Mouse (Mus musculus) liver, postnatal 0 days (tissue): ENCODE data around the gene Tspo2. TPM values are rescaled to one million over a fixed set of nuclear protein-coding genes. Genes with fewer than 3 reads are reported as not detected.
A peak's percentile ranks its signal among the peaks of the same experiment; 100 is the strongest.

Experiments used
- ATAC-seq: fragments of 200-750 bp; cut with Nextera tagmentation; 2 replicates; pipeline ENCODE4 v1.8.0; 2017; ENCODE audit warnings: mild to moderate bottlenecking, moderate library complexity
- DNase-seq: peaks from one replicate; pipeline ENCODE4 v3.0.0-alpha.2; 2016
- H3K27ac ChIP-seq: fragments of 300-500 bp; sonication (generic); 2 replicates; pipeline ENCODE4 v1.5.1; 2014; ENCODE audit warnings: antibody characterized with exemption, moderate library complexity, mild to moderate bottlenecking, low read depth
- H3K27me3 ChIP-seq: fragments of 300-500 bp; sonication (generic); 2 replicates; pipeline ENCODE4 v1.6.1; 2014; ENCODE audit warnings: low read length, control low read depth, mixed read lengths; ENCODE audit not compliant: insufficient read depth
- H3K36me3 ChIP-seq: fragments of 300-500 bp; sonication (generic); replicated peaks from 2 replicates; pipeline ENCODE4 v1.6.1; 2014; ENCODE audit warnings: mild to moderate bottlenecking, control low read depth, low read length, moderate library complexity, mixed read lengths; ENCODE audit not compliant: insufficient read depth
- H3K4me1 ChIP-seq: fragments of 300-500 bp; sonication (generic); 2 replicates; pipeline ENCODE4 v1.6.1; 2014; ENCODE audit warnings: antibody characterized with exemption, mild to moderate bottlenecking, control low read depth; ENCODE audit not compliant: insufficient read depth
- H3K4me2 ChIP-seq: fragments of 300-500 bp; sonication (generic); 2 replicates; pipeline ENCODE4 v1.6.1; 2014; ENCODE audit warnings: low read depth, mild to moderate bottlenecking, low read length, moderate library complexity, mixed read lengths
- H3K4me3 ChIP-seq: fragments of 300-500 bp; sonication (generic); 2 replicates; pipeline ENCODE4 v1.5.1; 2014; ENCODE audit warnings: low read depth, low read length
- H3K9ac ChIP-seq: fragments of 300-500 bp; sonication (generic); replicated peaks from 2 replicates; pipeline ENCODE4 v1.6.1; 2014; ENCODE audit warnings: mild to moderate bottlenecking, moderate library complexity
- H3K9me3 ChIP-seq: fragments of 300-500 bp; sonication (generic); 2 replicates; pipeline ENCODE4 v1.6.1; 2016; ENCODE audit warnings: mild to moderate bottlenecking, control low read depth, low read length, mixed read lengths
- CTCF ChIP-seq: sonication (generic); IDR thresholded peaks from 2 replicates; pipeline ENCODE4 v1.5.1; 2016; ENCODE audit warnings: antibody characterized with exemption, low read depth
- EP300 ChIP-seq: IDR thresholded peaks from 2 replicates; pipeline ENCODE4 v1.6.1; 2016; ENCODE audit warnings: antibody characterized with exemption, low read depth, mild to moderate bottlenecking
- WGBS: fragments of 180-500 bp; shearing (Covaris S2); extraction: QIAGEN DNeasy Blood & Tissue Kit; methylation state at CpG from one replicate; pipeline ENCODE4 v1.1.7; 2014; ENCODE audit not compliant: insufficient replicate concordance; 5-methylcytosine and 5-hydroxymethylcytosine counted together
- polyA plus RNA-seq: library from polyadenylated mRNA; unstranded; fragments of >200 nt; fragmentation: Nextera tagmentation; extraction: Ambion mirVana; gene quantifications from 2 replicates; pipeline ENCODE4 v1.2.1, GENCODE M21; 2015

Tspo2 gene
- polyA plus RNA-seq, 1 experiment from 2014 or later: 61.1 TPM

GRCm38 (mm10) chr17:48425823-48426612 is 25.3 kb downstream of the Tspo2 start:
- no peaks in the 10 kb centered on the region for H3K9me3 ChIP-seq
- TF ChIP-seq CTCF (no peak), EP300 (no peak)
- H3K9ac ChIP-seq: no peak overlapping the region
- peak overlapping the region; percentile 39 for H3K4me2 ChIP-seq
- H3K27me3 ChIP-seq: no peaks in the 10 kb centered on the region
- peak overlapping the region; percentile 63 for H3K27ac ChIP-seq
- no peak overlapping the region for H3K4me3 ChIP-seq
- ATAC-seq: peak; percentile 50
- peak; percentile 41 for DNase-seq
- no peaks in the 10 kb centered on the region for H3K36me3 ChIP-seq
- WGBS: 24% methylated on average over 9 of the region's 9 CpGs
- peaks cover 27% of the 10 kb centered on the region for H3K4me1 ChIP-seq

DNA sequence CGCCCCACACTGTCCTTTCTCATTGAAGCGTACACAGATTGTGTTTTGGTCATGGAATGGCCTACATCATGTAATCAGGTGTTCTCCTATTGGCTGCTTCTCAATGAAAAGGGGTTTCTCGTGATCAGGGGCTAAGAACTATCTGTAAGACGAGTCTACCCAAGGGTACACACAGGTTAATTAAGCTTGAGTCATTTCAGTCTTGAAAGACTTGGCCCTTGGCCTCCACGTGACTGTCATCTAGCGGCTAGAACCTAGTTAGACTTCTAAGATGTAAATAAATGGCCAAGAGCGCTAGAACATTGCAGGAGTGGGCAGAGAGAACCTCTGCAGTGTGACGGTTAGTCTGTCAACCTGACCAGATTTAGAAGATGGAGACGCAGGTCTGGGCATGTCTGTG is 27.1 kb downstream of the Tspo2 start:
- no peak overlapping the region for H3K4me3 ChIP-seq
- no peak overlapping the region for H3K9ac ChIP-seq
- ATAC-seq: no peak
- peaks cover 19% of the 10 kb centered on the region for H3K4me1 ChIP-seq
- no peaks in the 10 kb centered on the region for H3K36me3 ChIP-seq
- TF ChIP-seq CTCF (no peak), EP300 (no peak)
- no peaks in the 10 kb centered on the region for H3K9me3 ChIP-seq
- H3K27ac ChIP-seq: no peak overlapping the region
- WGBS: 86% methylated on average over 9 of the region's 9 CpGs
- H3K4me2 ChIP-seq: no peak overlapping the region
- no peaks in the 10 kb centered on the region for H3K27me3 ChIP-seq
- no peak for DNase-seq

DNA sequence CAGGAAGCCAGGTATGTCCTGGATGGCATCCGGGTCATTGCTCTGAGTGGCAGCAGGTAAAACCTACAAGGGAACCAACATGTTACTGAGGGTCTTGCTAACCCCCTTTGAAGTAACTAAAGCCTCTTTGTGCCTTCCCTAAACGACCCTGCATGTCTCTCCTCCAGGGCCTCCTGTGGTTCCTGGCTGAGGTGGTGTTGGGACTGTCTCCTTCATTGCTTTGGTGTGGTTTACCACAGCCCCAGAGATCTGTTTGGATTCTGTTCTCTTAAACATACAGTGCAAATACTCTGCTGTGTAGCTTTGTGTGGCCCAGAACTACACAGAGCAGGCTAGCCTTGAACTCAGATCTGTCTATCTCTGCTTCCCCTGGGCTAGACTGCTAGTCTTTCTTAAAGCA is 31.8 kb downstream of the Tspo2 start:
- ATAC-seq: no peak
- DNase-seq: no peak
- Histone ChIP-seq H3K27ac (no peak overlapping the region), H3K4me1 (peaks cover 20% of the 10 kb centered on the region), H3K4me2 (no peak overlapping the region), H3K36me3 (peaks cover 29% of the 10 kb centered on the region), H3K9ac (no peak overlapping the region), H3K9me3 (no peaks in the 10 kb centered on the region), H3K27me3 (no peaks in the 10 kb centered on the region), H3K4me3 (no peak overlapping the region)
- TF ChIP-seq CTCF: no peak
- no peak for TF ChIP-seq EP300
- 47% methylated on average over 2 of the region's 2 CpGs for WGBS

- no peaks in the 10 kb centered on the region for H3K9me3 ChIP-seq
- ATAC-seq: no peak
- DNase-seq: no peak
- H3K4me1 ChIP-seq: peaks cover 20% of the 10 kb centered on the region
- H3K4me3 ChIP-seq: peak overlapping the region; percentile 25; the same call in 1 of the 2 replicates
- H3K27ac ChIP-seq: peak overlapping the region; percentile 11; the same call in 1 of the 2 replicates
- peak overlapping the region; percentile 62 for H3K4me2 ChIP-seq
- TF ChIP-seq CTCF (no peak), EP300 (no peak)
- H3K27me3 ChIP-seq: no peaks in the 10 kb centered on the region
- WGBS: 71% methylated on average over 1 of the region's 1 CpGs
- peak overlapping the region; percentile 47; the same call in 1 of the 2 replicates for H3K9ac ChIP-seq
- peaks cover 35% of the 10 kb centered on the region for H3K36me3 ChIP-seq
Measured at GRCm38 (mm10) chr17:48418781-48419180, 32.5 kb downstream of the Tspo2 start.

DNA sequence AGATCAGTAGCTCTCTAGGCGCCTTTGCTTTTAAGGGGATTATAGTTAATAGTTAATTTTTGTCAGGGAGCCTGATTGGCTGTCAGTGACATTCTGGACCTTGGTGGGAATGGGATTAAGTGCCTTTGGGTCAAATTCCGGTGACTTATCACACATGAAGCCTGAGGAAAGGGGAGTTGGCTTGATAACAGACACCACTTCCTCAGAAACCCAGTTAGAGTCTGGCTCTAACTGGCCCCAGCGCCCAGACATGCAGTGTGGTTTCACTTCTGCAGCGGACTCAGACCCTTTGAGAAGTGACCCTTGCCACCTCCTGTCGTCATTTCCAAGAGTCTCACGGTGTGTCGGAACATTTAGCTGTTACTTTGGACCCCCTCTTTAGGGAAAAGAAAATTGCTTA is 33.1 kb downstream of the Tspo2 start:
- Histone ChIP-seq H3K27me3 (no peaks in the 10 kb centered on the region), H3K4me3 (peak overlapping the region; percentile 25), H3K36me3 (peaks cover 40% of the 10 kb centered on the region), H3K4me1 (peaks cover 20% of the 10 kb centered on the region), H3K9me3 (no peaks in the 10 kb centered on the region), H3K4me2 (peak overlapping the region; percentile 62), H3K9ac (peak overlapping the region; percentile 47; the same call in 1 of the 2 replicates), H3K27ac (peak overlapping the region; percentile 11; the same call in 1 of the 2 replicates)
- ATAC-seq (peak; percentile 59), DNase-seq (peak; percentile 48)
- TF ChIP-seq EP300 (no peak), CTCF (no peak)
- 12% methylated on average over 7 of the region's 7 CpGs for WGBS

DNA sequence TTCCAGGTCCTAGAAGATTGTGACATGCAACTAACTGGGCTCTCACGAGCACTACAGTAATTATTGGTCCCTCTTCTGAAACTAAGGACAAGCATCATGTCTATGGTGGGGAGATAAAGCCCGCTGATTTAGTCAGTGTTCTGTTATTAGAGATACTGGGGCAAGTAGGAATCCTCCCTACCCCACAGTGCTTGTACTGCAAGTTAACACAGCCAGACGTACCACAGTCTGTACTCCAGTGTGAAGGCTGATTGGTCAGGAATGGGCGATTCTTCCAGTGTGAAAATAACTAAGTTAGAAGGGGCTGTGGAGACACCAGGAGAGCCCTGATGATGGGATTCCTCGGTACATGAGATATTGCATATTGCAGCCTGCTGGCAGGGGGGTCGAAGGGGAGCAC is 33.8 kb downstream of the Tspo2 start:
- ATAC-seq: peak; percentile 36; the same call in 1 of the 2 replicates
- H3K27me3 ChIP-seq: no peaks in the 10 kb centered on the region

More for the DNA sequence above, 33.8 kb downstream of the Tspo2 start:
- Histone ChIP-seq H3K4me3 (no peak overlapping the region), H3K4me2 (peak overlapping the region; percentile 62), H3K36me3 (peaks cover 43% of the 10 kb centered on the region), H3K4me1 (peaks cover 20% of the 10 kb centered on the region), H3K9me3 (no peaks in the 10 kb centered on the region), H3K27ac (0 out of 2 replicates have a peak overlapping the region, but pooled peaks have one; percentile 30), H3K9ac (peak overlapping the region; percentile 47)
- WGBS: 53% methylated on average over 6 of the region's 6 CpGs
- DNase-seq: no peak
- no peak for TF ChIP-seq EP300
- TF ChIP-seq CTCF: no peak
